Mouse (Mus musculus) heart, embryonic 13.5 days (tissue): ENCODE measurements around the gene Olfr1079. TPM values are rescaled to one million over a fixed set of nuclear protein-coding genes. Genes with fewer than 3 reads are reported as not detected.
"Not testable (repeated sequence)": the region's sequence is repeated elsewhere in the genome, so short reads cannot be mapped to it uniquely, and the experiment has no call there.

Experiments
- ATAC-seq: fragments of 200-750 bp; cut with Nextera tagmentation; 2 replicates; pipeline ENCODE4 v1.8.0; 2017; ENCODE audit warnings: moderate TSS enrichment; ENCODE audit not compliant: insufficient number of reproducible peaks, low FRiP score, low TSS enrichment; ENCODE audit errors: extremely low read depth
- H3K27ac ChIP-seq: fragments of 300-500 bp; sonication (generic); replicated peaks from 2 replicates; pipeline ENCODE4 v1.5.1; 2015; ENCODE audit warnings: moderate library complexity, mild to moderate bottlenecking, inconsistent platforms
- H3K27me3 ChIP-seq: fragments of 300-500 bp; sonication (generic); replicated peaks from 2 replicates; pipeline ENCODE4 v1.6.1; 2015; ENCODE audit warnings: mild to moderate bottlenecking, inconsistent platforms
- H3K36me3 ChIP-seq: fragments of 300-500 bp; sonication (generic); 2 replicates; pipeline ENCODE4 v1.6.1; 2015; ENCODE audit warnings: mild to moderate bottlenecking, inconsistent platforms
- H3K4me1 ChIP-seq: fragments of 300-500 bp; sonication (generic); 2 replicates; pipeline ENCODE4 v1.6.1; 2015; ENCODE audit warnings: inconsistent platforms
- H3K4me2 ChIP-seq: fragments of 300-500 bp; sonication (generic); 2 replicates; pipeline ENCODE4 v1.6.1; 2015; ENCODE audit warnings: inconsistent platforms, mild to moderate bottlenecking, moderate library complexity
- H3K4me3 ChIP-seq: fragments of 300-500 bp; sonication (generic); 2 replicates; pipeline ENCODE4 v1.5.1; 2015; ENCODE audit warnings: moderate library complexity, mild to moderate bottlenecking, inconsistent platforms
- H3K9ac ChIP-seq: fragments of 300-500 bp; sonication (generic); 2 replicates; pipeline ENCODE4 v1.6.1; 2015; ENCODE audit warnings: inconsistent platforms, mild to moderate bottlenecking, moderate library complexity
- H3K9me3 ChIP-seq: fragments of 300-500 bp; sonication (generic); 2 replicates; pipeline ENCODE4 v1.6.1; 2016; ENCODE audit warnings: inconsistent platforms
- WGBS: fragments of 180-500 bp; shearing (Covaris S2); methylation state at CpG from one replicate; pipeline ENCODE4 v1.1.7; 2015; ENCODE audit warnings: mixed read lengths; 5-methylcytosine and 5-hydroxymethylcytosine counted together
- polyA plus RNA-seq: library from polyadenylated mRNA; unstranded; fragments of >200 nt; fragmentation: Nextera tagmentation; extraction: Ambion mirVana; gene quantifications from 2 replicates; pipeline ENCODE4 v1.2.1, GENCODE M21; 2015

Gene Olfr1079
- not detected in 2 replicates for polyA plus RNA-seq

DNA sequence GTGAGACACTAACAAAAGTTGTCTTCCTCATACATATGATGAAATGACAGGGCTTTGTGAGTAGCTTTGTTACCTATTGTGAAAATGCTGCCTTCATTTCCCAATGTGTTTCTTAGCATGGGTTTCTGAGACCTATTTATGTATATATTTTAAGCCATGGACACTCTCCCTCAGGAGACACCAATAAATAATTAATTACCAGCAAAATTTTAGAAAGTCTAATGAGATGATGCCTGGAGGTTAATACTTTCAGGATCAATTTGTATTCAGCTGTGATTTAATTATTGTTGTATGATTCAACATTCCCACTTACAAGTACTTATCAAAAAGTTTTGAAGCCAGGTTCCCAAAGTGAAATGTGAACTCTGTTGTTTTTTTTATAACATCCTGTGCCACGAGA is at the start of gene Olfr1079:
TSS of gene Olfr1079 (minus strand) at position 101 of the 400 bp plus-strand sequence.
- Histone ChIP-seq H3K36me3 (no peaks in the 10 kb centered on the region), H3K27ac (no peak within 1 kb of the TSS), H3K4me2 (no peak within 1 kb of the TSS), H3K27me3 (no peaks in the 10 kb centered on the region), H3K9me3 (no peaks in the 10 kb centered on the region), H3K4me1 (no peaks in the 10 kb centered on the region), H3K9ac (no peak within 1 kb of the TSS), H3K4me3 (no peak within 1 kb of the TSS)
- ATAC-seq, result no peak
- 52% methylated on average over 1 of the region's 1 CpGs for WGBS

DNA sequence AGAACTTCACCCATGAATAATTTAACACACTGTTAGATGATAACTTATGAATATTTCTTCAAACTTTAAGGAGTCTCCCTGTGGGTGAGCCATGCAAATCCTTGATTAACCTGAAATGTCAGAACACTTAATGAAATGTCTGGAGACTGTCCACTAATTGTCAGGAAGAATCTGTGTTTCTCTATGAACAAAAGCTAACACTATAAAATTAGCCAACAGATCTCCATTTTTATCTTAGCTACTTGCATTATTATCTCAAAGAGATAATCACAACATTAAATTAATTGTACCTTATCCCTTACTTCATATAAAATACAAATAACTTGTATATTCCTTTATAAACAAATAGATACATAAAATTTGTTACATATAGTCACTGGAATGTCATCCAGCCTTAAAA is 15.9 kb upstream of the Olfr1079 start, which contains the start of gene Olfr1080:
TSS of gene Olfr1080 (minus strand) at position 101 of the 400 bp plus-strand sequence.
- not testable (repeated sequence) for ATAC-seq, H3K9me3 ChIP-seq, H3K4me2 ChIP-seq, H3K36me3 ChIP-seq, H3K9ac ChIP-seq, H3K27me3 ChIP-seq, H3K4me3 ChIP-seq, H3K4me1 ChIP-seq, H3K27ac ChIP-seq

DNA sequence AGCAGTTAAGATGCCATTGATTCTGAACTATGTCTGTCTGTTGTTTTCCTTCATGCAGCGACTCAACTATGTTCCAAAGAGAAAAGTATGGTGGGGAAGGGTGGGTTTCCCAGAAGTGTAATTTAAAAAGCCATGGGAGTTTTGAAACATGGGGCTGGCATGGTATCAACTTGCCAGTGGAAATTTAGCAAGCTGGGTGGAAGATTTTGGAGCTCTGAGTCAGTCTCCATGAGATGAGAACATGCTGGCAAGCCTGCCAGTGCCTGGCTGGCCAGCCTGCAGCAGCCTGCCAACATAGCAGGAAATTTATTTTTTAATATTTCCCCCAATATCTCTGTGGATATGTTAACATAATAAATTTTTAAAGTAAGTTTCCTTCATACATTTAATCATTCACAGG is 11.3 kb downstream of the Olfr1079 start:
- ATAC-seq, result no peak
- H3K4me1 ChIP-seq, result no peaks in the 10 kb centered on the region
- H3K9me3 ChIP-seq, result no peaks in the 10 kb centered on the region
- 69% methylated on average over 1 of the region's 1 CpGs for WGBS
- no peak overlapping the region for H3K9ac ChIP-seq
- no peak overlapping the region for H3K27ac ChIP-seq
- no peak overlapping the region for H3K4me3 ChIP-seq
- H3K27me3 ChIP-seq, result no peaks in the 10 kb centered on the region
- H3K36me3 ChIP-seq, result no peaks in the 10 kb centered on the region
- no peak overlapping the region for H3K4me2 ChIP-seq

DNA sequence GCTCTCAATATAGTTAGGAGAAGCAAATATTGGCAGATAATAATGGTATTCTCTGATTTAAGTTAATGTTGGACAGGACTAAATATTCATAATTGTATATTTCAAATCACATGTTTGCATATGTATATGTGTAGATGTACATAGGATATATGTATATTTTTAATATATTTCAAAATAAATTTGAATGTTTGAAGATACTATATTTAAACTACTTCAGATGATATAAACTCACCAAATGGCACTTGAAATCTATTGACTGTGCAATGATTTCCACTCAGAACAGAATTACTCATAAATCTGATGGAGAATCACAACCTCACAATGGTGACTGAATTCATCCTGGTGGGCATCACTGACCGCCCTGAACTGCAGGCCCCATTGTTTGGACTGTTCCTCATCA is 34.1 kb downstream of the Olfr1079 start, which contains the start of gene Olfr1076:
TSS of gene Olfr1076 (plus strand) at position 301 of the 400 bp plus-strand sequence.
- ATAC-seq, result no peak
- no peaks in the 10 kb centered on the region for H3K36me3 ChIP-seq
- no peak within 1 kb of the TSS for H3K9ac ChIP-seq
- no peak within 1 kb of the TSS for H3K4me2 ChIP-seq
- WGBS, result 64% methylated on average over 1 of the region's 1 CpGs
- H3K4me1 ChIP-seq, result no peaks in the 10 kb centered on the region
- no peak within 1 kb of the TSS for H3K27ac ChIP-seq
- H3K9me3 ChIP-seq, result no peaks in the 10 kb centered on the region
- no peaks in the 10 kb centered on the region for H3K27me3 ChIP-seq
- H3K4me3 ChIP-seq, result no peak within 1 kb of the TSS

DNA sequence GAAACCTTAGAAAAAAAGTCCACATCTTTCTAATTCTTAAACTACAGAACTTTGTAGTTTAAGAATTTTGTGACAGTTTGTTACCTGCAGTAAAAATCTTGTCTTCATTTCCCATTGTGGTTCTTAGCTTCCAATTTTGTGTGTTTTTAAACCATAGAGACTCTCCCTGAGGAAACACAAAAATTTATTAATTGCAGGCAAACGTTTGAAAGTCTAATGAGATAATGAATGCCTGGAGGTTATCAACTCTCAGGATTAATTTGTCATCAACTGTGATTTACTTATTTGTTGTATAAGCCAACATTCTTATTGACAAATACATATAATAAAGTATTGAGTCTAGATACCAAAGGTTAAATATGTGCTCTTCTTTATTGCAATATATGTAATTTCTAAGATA is 55.0 kb downstream of the Olfr1079 start, which contains the start of gene Olfr228:
TSS of gene Olfr228 (minus strand) at position 101 of the 400 bp plus-strand sequence.
- H3K4me3 ChIP-seq, result no peak within 1 kb of the TSS
- H3K27me3 ChIP-seq, result no peaks in the 10 kb centered on the region
- H3K4me2 ChIP-seq, result no peak within 1 kb of the TSS
- H3K27ac ChIP-seq, result no peak within 1 kb of the TSS
- H3K9ac ChIP-seq, result no peak within 1 kb of the TSS
- H3K4me1 ChIP-seq, result no peaks in the 10 kb centered on the region
- H3K9me3 ChIP-seq, result no peaks in the 10 kb centered on the region
- no peaks in the 10 kb centered on the region for H3K36me3 ChIP-seq
- ATAC-seq, result no peak
- WGBS, result 35% methylated on average over 1 of the region's 1 CpGs

Other genes with a start within 250 kb of the Olfr1079 start
- gene Olfr1053, start 227.2 kb downstream of the Olfr1079 start, polyA plus RNA-seq, result not detected in 2 replicates
- gene Olfr1054, start 207.0 kb downstream of the Olfr1079 start, polyA plus RNA-seq, result not detected in 2 replicates
- not detected in 2 replicates for gene Olfr1055, start 192.2 kb downstream of the Olfr1079 start, polyA plus RNA-seq
- not detected in 2 replicates for gene Olfr1056, start 180.0 kb downstream of the Olfr1079 start, polyA plus RNA-seq
- not detected in 2 replicates for gene Olfr1057, start 164.1 kb downstream of the Olfr1079 start, polyA plus RNA-seq
- gene Olfr1058, start 153.9 kb downstream of the Olfr1079 start, polyA plus RNA-seq, result not detected in 2 replicates
- gene Olfr1061, start 128.4 kb downstream of the Olfr1079 start, polyA plus RNA-seq, result not detected in 2 replicates
- not detected in 2 replicates for gene Olfr1062, start 115.7 kb downstream of the Olfr1079 start, polyA plus RNA-seq
- not detected in 2 replicates for gene Olfr1065, start 91.9 kb downstream of the Olfr1079 start, polyA plus RNA-seq
- not detected in 2 replicates for gene Olfr1066, start 86.2 kb downstream of the Olfr1079 start, polyA plus RNA-seq
- gene Olfr228, start 55.1 kb downstream of the Olfr1079 start, polyA plus RNA-seq, result not detected in 2 replicates
- not detected in 2 replicates for gene Olfr1076, start 34.0 kb downstream of the Olfr1079 start, polyA plus RNA-seq
- not detected in 2 replicates for gene Olfr1080, start 15.8 kb upstream of the Olfr1079 start, polyA plus RNA-seq
- gene Olfr1082, start 56.5 kb upstream of the Olfr1079 start, polyA plus RNA-seq, result not detected in 2 replicates
- not detected in 2 replicates for gene Olfr1084, start 97.2 kb upstream of the Olfr1079 start, polyA plus RNA-seq
- gene Olfr1085, start 119.5 kb upstream of the Olfr1079 start, polyA plus RNA-seq, result not detected in 2 replicates
- gene Olfr1086, start 137.6 kb upstream of the Olfr1079 start, polyA plus RNA-seq, result not detected in 2 replicates
- gene Olfr1087, start 155.9 kb upstream of the Olfr1079 start, polyA plus RNA-seq, result not detected in 2 replicates
- gene Olfr1089, start 191.2 kb upstream of the Olfr1079 start, polyA plus RNA-seq, result not detected in 2 replicates
- not detected in 2 replicates for gene Olfr1090, start 216.5 kb upstream of the Olfr1079 start, polyA plus RNA-seq
- not detected in 2 replicates for gene Olfr1093, start 240.0 kb upstream of the Olfr1079 start, polyA plus RNA-seq